Mouse (Mus musculus) stomach, embryonic 14.5 days (tissue): Measurements from ENCODE around the gene Dlx6. TPM values are rescaled to one million over a fixed set of nuclear protein-coding genes. Genes with fewer than 3 reads are reported as not detected.

ENCODE experiments used
- ATAC-seq: fragments of 200-750 bp; cut with Nextera tagmentation; 2 replicates; pipeline ENCODE4 v1.8.0; 2017; ENCODE audit warnings: low read depth, moderate TSS enrichment; ENCODE audit not compliant: insufficient number of reproducible peaks, insufficient read depth, low FRiP score
- H3K27ac ChIP-seq: fragments of 300-500 bp; sonication (generic); 2 replicates; pipeline ENCODE4 v1.5.1; 2014; ENCODE audit warnings: mild to moderate bottlenecking, low read length, moderate library complexity, mixed read lengths
- H3K27me3 ChIP-seq: fragments of 300-500 bp; sonication (generic); 2 replicates; pipeline ENCODE4 v1.6.1; 2014; ENCODE audit warnings: low read length, control low read depth, mixed read lengths; ENCODE audit not compliant: control insufficient read depth, insufficient read depth
- H3K36me3 ChIP-seq: fragments of 300-500 bp; sonication (generic); 2 replicates; pipeline ENCODE4 v1.6.1; 2014; ENCODE audit warnings: mild to moderate bottlenecking, control low read depth, low read length, moderate library complexity, mixed read lengths; ENCODE audit not compliant: control insufficient read depth, insufficient read depth
- H3K4me1 ChIP-seq: fragments of 300-500 bp; sonication (generic); 2 replicates; pipeline ENCODE4 v1.6.1; 2014; ENCODE audit warnings: low read length, control low read depth, mixed read lengths; ENCODE audit not compliant: control insufficient read depth, insufficient read depth
- H3K4me2 ChIP-seq: fragments of 300-500 bp; sonication (generic); replicated peaks from 2 replicates; pipeline ENCODE4 v1.6.1; 2014; ENCODE audit warnings: low read depth, low read length, control low read depth
- H3K4me3 ChIP-seq: fragments of 300-500 bp; sonication (generic); 2 replicates; pipeline ENCODE4 v1.5.1; 2014; ENCODE audit warnings: low read depth, low read length, control low read depth
- H3K9ac ChIP-seq: fragments of 300-500 bp; sonication (generic); replicated peaks from 2 replicates; pipeline ENCODE4 v1.6.1; 2014; ENCODE audit warnings: low read depth, mild to moderate bottlenecking, control low read depth, low read length, moderate library complexity, mixed read lengths
- H3K9me3 ChIP-seq: fragments of 300-500 bp; sonication (generic); 2 replicates; pipeline ENCODE4 v1.6.1; 2016; ENCODE audit warnings: low read depth, low read length, control low read depth; ENCODE audit not compliant: control insufficient read depth
- WGBS: fragments of 180-500 bp; shearing (Covaris S2); extraction: QIAGEN DNeasy Blood & Tissue Kit; methylation state at CpG from one replicate; pipeline ENCODE4 v1.1.7; 2014; 5-methylcytosine and 5-hydroxymethylcytosine counted together
- polyA plus RNA-seq: library from polyadenylated mRNA; unstranded; fragments of >200 nt; fragmentation: Nextera tagmentation; extraction: Ambion mirVana; gene quantifications from 2 replicates; pipeline ENCODE4 v1.2.1, GENCODE M21; 2014

The Dlx6 gene
- polyA plus RNA-seq, 1 experiment from 2014 or later = 0.42 TPM

DNA sequence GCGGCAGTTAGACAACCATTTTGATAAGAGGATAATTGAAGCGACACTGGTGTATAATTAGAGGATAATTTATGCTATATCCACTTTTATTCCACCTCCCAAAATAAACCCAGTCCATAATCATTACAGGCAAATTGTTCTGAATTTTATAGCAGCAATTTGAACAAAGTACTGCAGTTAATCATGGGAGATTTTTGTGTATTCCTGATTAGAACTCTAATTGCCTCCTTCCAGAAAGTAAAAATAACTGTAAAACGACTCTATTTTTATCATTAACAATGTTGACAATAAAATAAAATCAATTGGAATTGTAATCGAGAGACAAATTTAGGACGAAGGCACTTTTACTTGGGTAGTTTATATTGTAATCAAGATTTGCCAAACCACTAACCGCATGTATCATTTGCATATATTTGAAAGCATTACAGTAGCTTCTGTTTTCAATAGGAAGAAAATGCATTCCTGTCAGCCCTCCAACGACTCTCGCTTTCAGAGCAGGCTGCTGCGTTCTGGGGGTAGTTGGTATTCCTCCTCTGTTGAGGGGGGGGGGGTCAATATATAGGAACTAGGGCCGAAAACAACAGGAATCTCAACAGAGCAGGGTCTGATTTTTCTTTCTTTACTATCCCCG is 1.2 kb upstream of the Dlx6 start:
- H3K27ac ChIP-seq = no peak overlapping the region

DNA sequence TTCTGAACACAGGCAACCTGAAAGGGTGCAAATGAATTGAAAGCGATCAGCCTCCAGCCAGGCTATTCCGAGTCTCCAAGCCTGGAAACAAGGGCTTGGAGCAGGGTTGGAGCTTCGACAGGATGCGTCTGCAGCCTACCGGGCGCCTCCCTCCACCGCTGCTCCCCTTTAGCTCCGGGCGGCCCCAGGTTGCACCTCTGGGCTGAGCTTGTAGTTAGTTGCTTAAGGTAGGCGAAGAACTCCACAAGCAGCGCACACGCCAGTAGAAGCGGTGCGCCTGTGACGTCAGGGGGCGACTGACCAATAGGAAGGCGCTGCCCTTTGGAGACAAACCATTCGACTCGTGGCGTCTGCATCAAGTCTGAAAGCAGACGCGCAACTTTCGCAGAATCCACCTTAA is 523 bp upstream of the Dlx6 start:
- Histone ChIP-seq H3K4me3 (peak overlapping the region; percentile 32), H3K36me3 (no peaks in the 10 kb centered on the region), H3K27ac (no peak overlapping the region), H3K9ac (no peak overlapping the region), H3K9me3 (no peaks in the 10 kb centered on the region), H3K4me2 (peak overlapping the region; percentile 51), H3K4me1 (peaks cover 14% of the 10 kb centered on the region), H3K27me3 (peaks cover 75% of the 10 kb centered on the region)
- under 1% methylated on average over 23 of the region's 23 CpGs for WGBS
- peak; percentile 73; the same call in 1 of the 2 replicates for ATAC-seq

More for the DNA sequence above, 1.2 kb upstream of the Dlx6 start:
- WGBS = 3% methylated on average over 11 of the region's 11 CpGs
- Histone ChIP-seq H3K9ac (no peak overlapping the region), H3K9me3 (no peaks in the 10 kb centered on the region), H3K4me3 (no peak overlapping the region), H3K4me1 (peaks cover 14% of the 10 kb centered on the region), H3K27me3 (peaks cover 75% of the 10 kb centered on the region), H3K36me3 (no peaks in the 10 kb centered on the region), H3K4me2 (no peak overlapping the region)
- no peak for ATAC-seq

DNA sequence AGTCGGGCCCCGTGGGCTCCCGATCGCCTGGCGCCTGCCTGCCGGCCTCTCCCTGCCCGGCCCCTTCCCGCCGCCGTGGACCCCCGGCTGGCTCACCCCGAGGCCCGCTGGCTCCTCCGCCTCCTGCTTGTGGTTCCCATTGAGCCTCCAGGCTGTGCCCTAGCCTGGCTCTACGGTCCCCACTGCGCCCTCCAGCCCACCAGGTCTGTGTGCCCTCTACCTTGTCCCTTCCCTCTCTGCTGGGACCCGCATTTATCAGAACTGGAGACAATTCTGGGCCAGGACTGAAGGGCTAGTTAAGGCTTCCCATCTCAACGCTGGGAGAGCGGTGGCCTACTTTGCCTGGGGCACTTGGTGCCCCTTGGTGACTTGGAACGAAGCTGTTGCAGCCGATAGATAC is 821 bp downstream of the Dlx6 start:
- peaks cover 14% of the 10 kb centered on the region for H3K4me1 ChIP-seq
- peak; percentile 20; the same call in 1 of the 2 replicates for ATAC-seq
- peak overlapping the region; percentile 32 for H3K4me3 ChIP-seq
- no peaks in the 10 kb centered on the region for H3K36me3 ChIP-seq
- peaks cover 69% of the 10 kb centered on the region for H3K27me3 ChIP-seq
- 0 out of 2 replicates have a peak overlapping the region, but pooled peaks have one; percentile 3 for H3K9ac ChIP-seq
- H3K9me3 ChIP-seq = no peaks in the 10 kb centered on the region
- H3K4me2 ChIP-seq = peak overlapping the region; percentile 51
- H3K27ac ChIP-seq = no peak overlapping the region
- WGBS = 2% methylated on average over 19 of the region's 21 CpGs

DNA sequence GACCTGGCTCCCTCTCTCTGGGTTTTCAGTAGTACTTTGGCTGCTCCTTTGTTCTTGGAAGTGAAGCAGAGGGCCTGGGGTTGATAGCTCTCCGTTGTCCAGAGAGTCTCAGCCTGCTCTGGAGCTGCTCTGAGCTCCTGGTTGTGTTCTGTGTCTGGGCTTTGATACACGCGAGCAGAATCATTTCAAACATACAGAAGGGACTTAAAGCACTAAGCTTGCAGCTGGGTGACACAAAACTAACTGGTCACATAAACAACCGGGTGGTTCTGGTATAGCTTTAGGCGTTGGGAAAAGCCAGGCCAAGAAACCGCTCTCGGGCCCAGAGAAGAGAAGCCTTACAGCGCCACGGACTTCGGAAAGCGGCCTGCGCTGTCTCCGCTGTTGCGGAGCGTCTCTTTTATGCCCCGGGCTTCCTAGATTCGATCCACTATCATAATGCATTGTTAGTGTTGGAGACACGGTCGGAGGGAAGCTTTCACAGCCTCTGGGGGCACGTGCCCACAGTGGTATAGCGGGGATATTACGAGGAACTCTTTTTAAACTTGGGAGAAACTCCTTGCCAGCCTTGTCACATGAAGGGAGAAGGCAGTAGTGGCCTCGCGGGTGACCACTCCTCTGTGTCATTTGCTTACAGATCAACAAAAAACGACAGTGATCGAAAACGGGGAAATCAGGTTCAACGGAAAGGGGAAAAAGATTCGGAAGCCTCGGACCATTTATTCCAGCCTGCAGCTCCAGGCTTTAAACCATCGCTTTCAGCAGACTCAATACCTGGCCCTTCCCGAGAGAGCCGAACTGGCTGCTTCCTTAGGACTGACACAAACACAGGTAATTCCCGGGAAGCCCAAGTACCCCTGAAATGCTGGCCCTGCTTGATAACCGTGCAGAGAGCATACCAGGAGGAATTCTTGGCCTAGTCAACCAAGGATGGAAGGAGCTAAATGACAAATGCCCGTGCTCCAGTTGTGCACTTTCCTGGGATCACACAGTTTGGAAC is 1.6 kb downstream of the Dlx6 start:
- H3K4me2 ChIP-seq = no peak overlapping the region

DNA sequence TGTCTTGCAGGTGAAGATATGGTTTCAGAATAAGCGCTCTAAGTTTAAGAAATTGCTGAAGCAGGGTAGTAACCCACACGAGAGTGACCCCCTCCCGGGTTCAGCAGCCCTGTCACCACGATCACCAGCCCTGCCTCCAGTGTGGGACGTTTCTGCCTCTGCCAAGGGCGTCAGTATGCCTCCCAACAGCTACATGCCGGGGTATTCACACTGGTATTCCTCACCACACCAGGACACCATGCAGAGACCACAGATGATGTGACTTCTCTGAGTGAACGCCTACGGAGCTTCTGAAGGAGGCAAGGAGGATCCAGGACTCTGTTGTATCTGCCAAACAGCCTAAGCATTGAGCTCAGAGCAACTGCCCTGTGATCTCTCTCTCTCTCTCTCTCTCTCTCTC is 3.9 kb downstream of the Dlx6 start:
- Histone ChIP-seq H3K27ac (no peak overlapping the region), H3K4me3 (no peak overlapping the region), H3K9ac (no peak overlapping the region), H3K27me3 (peaks cover 75% of the 10 kb centered on the region), H3K36me3 (no peaks in the 10 kb centered on the region), H3K4me2 (no peak overlapping the region), H3K4me1 (peaks cover 14% of the 10 kb centered on the region), H3K9me3 (no peaks in the 10 kb centered on the region)
- ATAC-seq = no peak
- 1% methylated on average over 9 of the region's 9 CpGs for WGBS

More for the DNA sequence above, 1.6 kb downstream of the Dlx6 start:
- H3K4me1 ChIP-seq = peaks cover 14% of the 10 kb centered on the region
- H3K4me3 ChIP-seq = no peak overlapping the region
- no peaks in the 10 kb centered on the region for H3K9me3 ChIP-seq
- ATAC-seq = no peak
- 3% methylated on average over 36 of the region's 36 CpGs for WGBS
- H3K36me3 ChIP-seq = no peaks in the 10 kb centered on the region
- no peak overlapping the region for H3K9ac ChIP-seq
- H3K27me3 ChIP-seq = peaks cover 70% of the 10 kb centered on the region
- no peak overlapping the region for H3K27ac ChIP-seq

DNA sequence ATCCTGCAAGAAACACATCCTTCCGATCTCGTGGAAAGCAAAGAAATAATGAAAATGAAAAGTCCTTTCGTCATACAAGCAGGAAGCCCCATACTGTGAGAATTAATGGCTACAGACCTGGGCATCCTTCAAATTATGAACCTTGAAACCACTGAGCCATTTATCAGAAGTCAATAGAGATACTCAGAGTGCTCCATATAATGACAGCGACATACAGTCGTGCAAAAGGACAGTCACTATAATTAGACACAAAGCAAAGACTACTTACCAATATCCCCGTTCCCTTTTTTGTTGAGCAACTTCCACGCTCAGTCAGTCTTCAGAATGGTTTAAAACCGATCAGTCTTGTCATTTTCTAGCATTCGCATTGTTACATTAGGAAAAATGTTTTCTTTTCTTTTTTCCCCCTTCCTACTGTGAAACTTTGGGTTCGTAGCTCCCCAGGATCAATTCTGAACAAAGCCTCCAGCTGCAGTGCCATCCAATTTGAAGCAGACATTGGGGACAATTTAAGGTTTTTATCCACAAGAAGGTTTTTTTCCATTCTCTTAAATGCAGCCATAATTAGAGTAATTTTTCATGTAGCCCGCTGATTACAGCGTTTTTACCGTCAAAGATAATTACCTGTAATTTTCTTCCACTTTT is 6.0 kb downstream of the Dlx6 start:
- WGBS = 5% methylated on average over 13 of the region's 13 CpGs
- Histone ChIP-seq H3K27me3 (peaks cover 76% of the 10 kb centered on the region), H3K4me2 (no peak overlapping the region), H3K4me1 (no peaks in the 10 kb centered on the region), H3K36me3 (no peaks in the 10 kb centered on the region), H3K9me3 (no peaks in the 10 kb centered on the region), H3K4me3 (no peak overlapping the region), H3K9ac (no peak overlapping the region), H3K27ac (no peak overlapping the region)
- ATAC-seq = no peak

DNA sequence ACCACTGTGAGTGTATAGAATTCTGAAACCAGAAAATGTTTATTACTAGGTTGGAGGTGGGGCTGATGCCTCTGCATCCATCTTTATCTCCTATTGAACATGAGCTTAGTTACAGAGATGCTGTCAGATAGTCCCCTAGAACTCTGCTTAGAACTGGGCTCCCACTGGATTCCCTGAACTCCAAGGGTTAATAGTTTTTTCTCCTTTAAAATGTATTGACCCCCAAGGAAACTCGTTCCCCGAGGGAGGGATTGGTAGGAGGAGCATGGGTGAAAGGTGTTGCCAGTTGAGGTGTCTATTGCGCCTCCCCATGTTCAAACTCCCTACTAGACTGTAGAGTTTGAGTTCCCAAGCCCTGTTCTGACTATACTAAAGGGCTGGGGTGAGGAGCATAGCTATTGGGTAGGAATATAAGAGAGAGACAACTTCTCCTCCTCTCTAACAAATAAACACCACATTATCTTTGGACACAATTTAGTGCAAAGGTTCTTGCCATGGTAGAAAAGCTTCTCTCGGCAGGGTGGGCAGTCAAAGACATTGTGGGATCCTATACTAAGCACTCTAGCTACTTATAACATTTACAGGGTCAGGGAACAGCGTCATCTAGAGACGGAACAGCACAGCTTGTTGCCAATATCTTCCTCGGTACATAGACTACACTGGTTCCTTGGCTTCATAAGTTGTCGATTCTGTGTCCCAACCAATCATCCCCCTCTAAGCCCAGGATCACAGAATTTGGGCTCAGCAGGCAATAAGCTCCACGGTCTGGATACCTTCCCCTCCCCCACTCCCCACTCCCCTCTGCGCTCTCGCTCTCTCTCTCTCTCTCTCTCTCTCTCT is 7.0 kb downstream of the Dlx6 start:
- H3K27me3 ChIP-seq = peaks cover 80% of the 10 kb centered on the region
- 2% methylated on average over 11 of the region's 11 CpGs for WGBS
- H3K4me1 ChIP-seq = no peaks in the 10 kb centered on the region
- no peak overlapping the region for H3K4me2 ChIP-seq
- H3K36me3 ChIP-seq = no peaks in the 10 kb centered on the region
- no peak overlapping the region for H3K9ac ChIP-seq
- H3K4me3 ChIP-seq = no peak overlapping the region
- H3K9me3 ChIP-seq = no peaks in the 10 kb centered on the region
- ATAC-seq = no peak
- no peak overlapping the region for H3K27ac ChIP-seq
